Mouse (Mus musculus) midbrain, embryonic 12.5 days (tissue): Measurements from ENCODE around the gene 4930432K21Rik. TPM values are rescaled to one million over a fixed set of nuclear protein-coding genes. Genes with fewer than 3 reads are reported as not detected.

Experiments used
- ATAC-seq: fragments of 200-750 bp; cut with Nextera tagmentation; 2 replicates; pipeline ENCODE4 v1.8.0; 2017; ENCODE audit warnings: low read depth, moderate TSS enrichment, moderate library complexity; ENCODE audit not compliant: low FRiP score
- H3K27ac ChIP-seq: fragments of 300-500 bp; sonication (generic); replicated peaks from 2 replicates; pipeline ENCODE4 v1.5.1; 2016; ENCODE audit warnings: mild to moderate bottlenecking
- H3K27me3 ChIP-seq: fragments of 300-500 bp; sonication (generic); 2 replicates; pipeline ENCODE4 v1.6.1; 2016; ENCODE audit warnings: mild to moderate bottlenecking
- H3K36me3 ChIP-seq: fragments of 300-500 bp; sonication (generic); 2 replicates; pipeline ENCODE4 v1.6.1; 2016
- H3K4me1 ChIP-seq: fragments of 300-500 bp; sonication (generic); 2 replicates; pipeline ENCODE4 v1.6.1; 2016
- H3K4me2 ChIP-seq: fragments of 300-500 bp; sonication (generic); replicated peaks from 2 replicates; pipeline ENCODE4 v1.6.1; 2016; ENCODE audit warnings: mild to moderate bottlenecking, moderate library complexity
- H3K4me3 ChIP-seq: fragments of 300-500 bp; sonication (generic); 2 replicates; pipeline ENCODE4 v1.5.1; 2016; ENCODE audit warnings: mild to moderate bottlenecking
- H3K9ac ChIP-seq: fragments of 300-500 bp; sonication (generic); replicated peaks from 2 replicates; pipeline ENCODE4 v1.6.1; 2016; ENCODE audit warnings: mild to moderate bottlenecking, moderate library complexity
- H3K9me3 ChIP-seq: fragments of 300-500 bp; sonication (generic); 2 replicates; pipeline ENCODE4 v1.6.1; 2016; ENCODE audit warnings: mild to moderate bottlenecking
- WGBS: fragments of 180-500 bp; shearing (Covaris S2); methylation state at CpG from one replicate; pipeline ENCODE4 v1.1.7; 2016; 5-methylcytosine and 5-hydroxymethylcytosine counted together
- polyA plus RNA-seq: library from polyadenylated mRNA; unstranded; fragments of >200 nt; fragmentation: Nextera tagmentation; extraction: Ambion mirVana; gene quantifications from 2 replicates; pipeline ENCODE4 v1.2.1, GENCODE M21; 2016

4930432K21Rik gene
- polyA plus RNA-seq, 1 experiment from 2014 or later = 2.4 TPM

DNA sequence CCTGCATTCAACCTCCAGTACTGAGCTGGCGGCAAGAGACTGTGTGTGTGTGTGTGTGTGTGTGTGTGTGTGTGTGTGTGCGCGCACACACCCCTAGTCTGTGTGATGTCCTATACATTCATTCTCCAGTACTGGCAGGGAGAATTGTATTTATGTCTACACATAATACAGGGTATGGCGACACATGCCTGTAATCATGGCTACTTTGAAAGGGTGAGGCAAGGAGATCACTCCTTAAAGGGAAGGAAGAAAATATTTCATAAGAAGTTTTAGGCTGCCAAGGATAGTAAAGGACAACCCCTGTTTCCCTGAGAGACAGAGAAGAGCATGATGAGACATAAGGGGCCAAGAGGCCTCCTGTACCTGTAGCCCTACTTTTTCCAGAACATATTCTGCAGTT, 9.8 kb downstream of the 4930432K21Rik start:
- 0 out of 2 replicates have a peak, but pooled peaks cover 12% of the 10 kb centered on the region for H3K36me3 ChIP-seq
- WGBS = 85% methylated on average over 4 of the region's 4 CpGs
- no peak overlapping the region for H3K4me3 ChIP-seq
- H3K27me3 ChIP-seq = no peaks in the 10 kb centered on the region
- no peaks in the 10 kb centered on the region for H3K4me1 ChIP-seq
- H3K27ac ChIP-seq = no peak overlapping the region
- no peak overlapping the region for H3K4me2 ChIP-seq
- H3K9me3 ChIP-seq = no peaks in the 10 kb centered on the region
- no peak overlapping the region for H3K9ac ChIP-seq
- ATAC-seq = no peak

GRCm38 (mm10) chr8:84167696-84168095, 19.9 kb downstream of the 4930432K21Rik start:
- no peak overlapping the region for H3K4me2 ChIP-seq
- no peaks in the 10 kb centered on the region for H3K4me1 ChIP-seq
- no peak overlapping the region for H3K27ac ChIP-seq
- no peaks in the 10 kb centered on the region for H3K9me3 ChIP-seq
- no peaks in the 10 kb centered on the region for H3K27me3 ChIP-seq
- H3K9ac ChIP-seq = no peak overlapping the region
- no peak overlapping the region for H3K4me3 ChIP-seq
- H3K36me3 ChIP-seq = peaks cover 27% of the 10 kb centered on the region
- ATAC-seq = no peak
- 88% methylated on average over 2 of the region's 2 CpGs for WGBS

DNA sequence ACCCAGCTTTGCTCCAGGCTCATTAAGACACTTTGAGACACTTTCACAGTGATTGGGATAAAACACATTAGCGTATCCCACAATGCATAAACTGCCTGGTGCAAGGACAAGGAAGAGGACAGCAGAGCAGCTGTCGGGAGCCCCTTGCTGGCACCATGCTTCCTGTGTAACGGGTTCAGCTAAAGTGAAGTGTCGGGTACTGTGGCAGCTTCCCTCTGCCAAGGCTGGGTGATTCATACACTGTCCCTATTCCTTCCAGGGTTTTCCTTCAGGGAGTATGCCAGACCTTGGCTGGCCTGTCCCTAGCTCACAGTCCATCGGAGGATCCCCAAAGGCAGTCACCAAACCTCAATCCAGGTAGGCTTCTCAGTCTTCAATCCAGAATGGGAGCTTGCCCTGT, 22.3 kb downstream of the 4930432K21Rik start:
- no peak overlapping the region for H3K4me2 ChIP-seq
- no peaks in the 10 kb centered on the region for H3K27me3 ChIP-seq
- no peaks in the 10 kb centered on the region for H3K9me3 ChIP-seq
- H3K27ac ChIP-seq = no peak overlapping the region
- 91% methylated on average over 5 of the region's 5 CpGs for WGBS
- H3K4me3 ChIP-seq = no peak overlapping the region
- no peaks in the 10 kb centered on the region for H3K4me1 ChIP-seq
- H3K9ac ChIP-seq = no peak overlapping the region
- peaks cover 46% of the 10 kb centered on the region for H3K36me3 ChIP-seq
- ATAC-seq = no peak

DNA sequence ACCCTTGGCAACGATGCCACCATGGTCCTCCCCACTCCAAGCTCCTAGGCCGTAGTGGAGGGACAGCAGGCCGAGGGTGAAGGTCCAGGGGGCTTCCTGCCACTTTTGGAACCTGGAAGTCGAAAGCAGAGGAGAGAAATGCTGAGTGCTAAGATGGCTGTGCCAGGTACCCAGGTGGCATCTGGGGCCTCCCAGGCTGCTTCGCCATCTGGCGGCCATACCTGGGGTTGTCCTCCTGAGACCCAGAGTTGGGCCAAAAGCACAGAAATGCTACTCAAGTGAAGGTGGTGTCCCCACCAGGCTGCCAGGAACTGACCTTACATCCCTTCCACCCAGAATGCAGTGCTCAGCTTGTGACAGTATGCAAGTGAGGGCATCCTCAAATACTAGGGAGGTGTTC, 26.0 kb downstream of the 4930432K21Rik start:
- Histone ChIP-seq H3K4me2 (no peak overlapping the region), H3K27me3 (no peaks in the 10 kb centered on the region), H3K27ac (no peak overlapping the region), H3K9me3 (no peaks in the 10 kb centered on the region), H3K36me3 (peaks cover 71% of the 10 kb centered on the region), H3K4me1 (peaks cover 8% of the 10 kb centered on the region), H3K4me3 (no peak overlapping the region), H3K9ac (no peak overlapping the region)
- no peak for ATAC-seq
- 82% methylated on average over 6 of the region's 6 CpGs for WGBS

DNA sequence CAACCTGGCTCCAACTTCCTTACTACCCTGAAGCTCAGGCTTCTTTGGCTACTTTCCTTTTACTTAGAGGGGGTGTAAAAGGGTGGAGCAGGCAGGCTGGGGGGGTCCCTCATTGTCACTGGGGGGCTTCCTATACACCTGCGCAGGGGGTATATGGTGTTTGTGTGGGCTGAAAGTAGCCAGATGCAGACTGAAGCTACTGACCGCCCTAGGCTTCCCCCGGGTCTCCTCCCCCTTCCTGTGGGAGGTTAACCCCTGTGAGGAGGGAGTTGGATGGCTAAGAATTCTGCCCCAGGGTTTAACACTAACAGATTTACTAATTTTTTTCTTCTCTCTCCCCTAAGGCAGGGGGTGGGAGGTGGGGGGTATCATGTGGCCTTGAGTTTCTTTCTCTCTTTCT, 28.7 kb downstream of the 4930432K21Rik start:
- peaks cover 60% of the 10 kb centered on the region for H3K36me3 ChIP-seq

GRCm38 (mm10) chr8:84177405-84177804, 29.6 kb downstream of the 4930432K21Rik start:
- no peaks in the 10 kb centered on the region for H3K9me3 ChIP-seq
- no peak overlapping the region for H3K27ac ChIP-seq
- H3K4me1 ChIP-seq = peaks cover 41% of the 10 kb centered on the region
- no peak overlapping the region for H3K9ac ChIP-seq
- 84% methylated on average over 3 of the region's 3 CpGs for WGBS
- H3K4me2 ChIP-seq = no peak overlapping the region
- no peak for ATAC-seq
- H3K27me3 ChIP-seq = no peaks in the 10 kb centered on the region
- H3K4me3 ChIP-seq = no peak overlapping the region
- H3K36me3 ChIP-seq = peaks cover 52% of the 10 kb centered on the region

More for the DNA sequence above, 28.7 kb downstream of the 4930432K21Rik start:
- Histone ChIP-seq H3K4me2 (no peak overlapping the region), H3K9ac (no peak overlapping the region), H3K27ac (no peak overlapping the region), H3K9me3 (no peaks in the 10 kb centered on the region), H3K4me1 (peaks cover 35% of the 10 kb centered on the region), H3K4me3 (no peak overlapping the region), H3K27me3 (no peaks in the 10 kb centered on the region)
- no peak for ATAC-seq
- 50% methylated on average over 3 of the region's 3 CpGs for WGBS

DNA sequence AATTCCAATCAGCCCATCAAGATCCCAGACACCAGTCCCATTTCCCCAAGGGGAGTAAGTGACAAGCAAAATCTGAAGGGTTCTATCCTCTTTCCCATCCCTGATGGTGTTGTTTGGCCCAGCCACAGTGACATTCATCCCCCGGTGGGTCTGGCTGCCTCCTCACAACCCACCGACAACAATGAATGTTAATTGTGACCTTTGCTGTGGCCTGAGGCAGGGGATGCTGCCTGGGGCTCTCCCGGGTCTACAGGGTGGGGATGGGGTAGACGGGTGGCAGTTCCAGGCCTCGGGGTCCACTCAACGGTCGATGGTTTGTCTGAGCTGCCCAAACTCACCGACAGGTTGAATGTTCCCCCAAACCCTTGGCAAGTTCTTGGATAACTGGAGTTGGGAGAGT, 30.8 kb downstream of the 4930432K21Rik start:
- no peak overlapping the region for H3K4me3 ChIP-seq
- whole genome bisulfite sequencing = 72% methylated on average over 8 of the region's 8 CpGs
- ATAC-seq = no peak
- peak overlapping the region; percentile 17; the same call in 1 of the 2 replicates for H3K9ac ChIP-seq
- H3K36me3 ChIP-seq = peaks cover 40% of the 10 kb centered on the region
- no peaks in the 10 kb centered on the region for H3K9me3 ChIP-seq
- 0 out of 2 replicates have a peak overlapping the region, but pooled peaks have one; percentile 75 for H3K4me2 ChIP-seq
- peaks cover 48% of the 10 kb centered on the region for H3K4me1 ChIP-seq
- H3K27ac ChIP-seq = no peak overlapping the region
- no peaks in the 10 kb centered on the region for H3K27me3 ChIP-seq

DNA sequence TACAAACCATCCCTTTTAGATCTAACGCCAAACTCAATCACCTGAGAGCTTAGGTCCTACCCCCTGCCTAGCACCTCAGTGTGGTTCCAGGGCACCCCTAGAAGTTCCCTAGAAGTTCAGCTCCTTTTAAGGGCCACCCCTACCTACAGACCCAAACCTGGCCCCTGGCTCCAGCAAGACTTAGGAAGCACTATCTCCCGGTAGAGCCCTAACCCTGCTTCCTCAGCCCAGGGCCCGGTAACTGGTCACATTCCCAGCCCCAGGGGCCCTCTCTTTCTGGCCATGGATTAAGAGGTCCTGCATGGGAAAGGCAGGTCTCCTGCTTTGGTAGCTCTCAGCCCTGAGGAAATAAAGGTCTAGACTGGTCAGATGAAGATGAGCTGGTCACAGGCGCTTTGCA, 32.1 kb downstream of the 4930432K21Rik start:
- H3K4me1 ChIP-seq = peaks cover 56% of the 10 kb centered on the region
- peaks cover 5% of the 10 kb centered on the region; the same call in 1 of the 2 replicates for H3K27me3 ChIP-seq
- WGBS = 5% methylated on average over 4 of the region's 4 CpGs
- H3K27ac ChIP-seq = peak overlapping the region; percentile 92
- peak overlapping the region; percentile 75 for H3K4me2 ChIP-seq
- peaks cover 26% of the 10 kb centered on the region for H3K36me3 ChIP-seq
- no peak for ATAC-seq
- H3K9ac ChIP-seq = peak overlapping the region; percentile 70
- H3K4me3 ChIP-seq = peak overlapping the region; percentile 40
- H3K9me3 ChIP-seq = no peaks in the 10 kb centered on the region

- H3K4me2 ChIP-seq = peak overlapping the region; percentile 75
- H3K27ac ChIP-seq = peak overlapping the region; percentile 92
- H3K4me3 ChIP-seq = peak overlapping the region; percentile 40
- H3K9ac ChIP-seq = peak overlapping the region; percentile 70
- H3K4me1 ChIP-seq = peaks cover 56% of the 10 kb centered on the region
- peaks cover 19% of the 10 kb centered on the region for H3K36me3 ChIP-seq
- peaks cover 5% of the 10 kb centered on the region; the same call in 1 of the 2 replicates for H3K27me3 ChIP-seq
- WGBS = 1% methylated on average over 16 of the region's 16 CpGs
- no peaks in the 10 kb centered on the region for H3K9me3 ChIP-seq
- peak; percentile 82 for ATAC-seq
Measured at GRCm38 (mm10) chr8:84180530-84181190, 32.8 kb downstream of the 4930432K21Rik start.

DNA sequence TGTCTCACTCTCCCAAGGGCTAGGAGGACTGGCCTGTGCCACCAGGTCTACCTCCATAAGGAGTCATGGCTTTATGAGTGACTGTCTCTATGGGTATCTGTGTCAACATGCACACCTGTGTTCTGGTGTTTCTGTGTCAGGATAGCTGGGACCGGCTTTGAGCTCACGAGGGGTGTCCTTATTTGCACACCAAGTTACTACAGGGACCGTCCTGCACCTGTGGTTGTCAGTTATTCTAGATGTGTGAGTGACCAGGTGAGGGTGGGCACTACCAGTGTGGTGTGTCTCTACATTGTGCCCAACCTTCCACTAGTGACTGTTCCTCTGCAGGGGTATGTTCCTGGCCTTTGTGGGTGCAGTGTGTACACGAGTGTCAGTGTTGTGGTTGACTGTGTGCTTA, 35.0 kb downstream of the 4930432K21Rik start:
- Histone ChIP-seq H3K9me3 (no peaks in the 10 kb centered on the region), H3K9ac (peak overlapping the region; percentile 100), H3K4me3 (peak overlapping the region; percentile 91), H3K4me1 (peaks cover 63% of the 10 kb centered on the region), H3K27ac (peak overlapping the region; percentile 94), H3K4me2 (peak overlapping the region; percentile 75), H3K27me3 (peaks cover 16% of the 10 kb centered on the region), H3K36me3 (peaks cover 10% of the 10 kb centered on the region; the same call in 1 of the 2 replicates)
- WGBS = 51% methylated on average over 4 of the region's 4 CpGs
- no peak for ATAC-seq

DNA sequence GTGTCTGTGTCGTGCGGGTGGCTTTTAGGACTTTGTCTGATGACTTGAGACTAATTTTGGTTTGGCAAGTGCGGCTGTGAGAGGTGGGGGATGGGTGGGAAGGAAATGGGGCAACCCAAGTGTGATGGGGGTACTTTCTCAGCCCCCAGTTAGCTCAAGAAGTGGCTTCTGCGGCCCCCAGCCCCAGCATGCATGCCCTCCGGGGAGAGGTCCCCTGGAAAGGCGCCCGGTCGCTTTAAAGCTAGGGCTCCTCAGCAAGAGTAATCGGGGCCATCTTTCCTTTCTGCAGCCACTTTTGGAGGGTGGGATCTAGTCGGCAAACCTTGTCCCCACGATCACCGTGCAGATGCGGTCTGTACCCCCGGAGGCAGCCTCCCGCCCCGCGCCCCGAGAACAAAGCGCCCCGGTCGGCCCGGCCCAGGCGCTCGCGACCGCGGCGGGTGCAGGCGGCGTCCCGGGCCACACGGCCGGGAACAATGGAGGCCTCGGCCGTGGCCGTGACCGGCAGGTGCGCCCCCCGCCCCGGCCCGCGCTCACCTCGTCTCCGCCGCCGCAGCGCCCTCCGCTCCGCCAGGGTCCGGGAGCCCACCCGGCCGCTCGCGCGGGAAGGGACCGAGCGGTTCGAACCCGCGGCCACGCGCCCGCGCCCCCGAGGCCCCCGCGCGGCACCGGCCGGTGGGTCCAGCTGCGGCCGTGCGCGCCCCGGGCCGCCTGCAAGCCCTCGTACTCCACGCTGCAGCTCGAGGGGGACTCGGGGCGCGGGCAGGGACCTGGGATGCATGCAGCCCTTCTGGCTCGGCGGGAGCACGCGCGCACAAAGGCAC, 35.6 kb downstream of the 4930432K21Rik start:
- H3K4me2 ChIP-seq = peak overlapping the region; percentile 75
- peaks cover 20% of the 10 kb centered on the region for H3K27me3 ChIP-seq
- peak; percentile 48 for ATAC-seq
- H3K9me3 ChIP-seq = no peaks in the 10 kb centered on the region
- peak overlapping the region; percentile 100 for H3K9ac ChIP-seq
- H3K27ac ChIP-seq = peak overlapping the region; percentile 94
- H3K36me3 ChIP-seq = peaks cover 4% of the 10 kb centered on the region; the same call in 1 of the 2 replicates
- peak overlapping the region; percentile 91 for H3K4me3 ChIP-seq
- 1% methylated on average over 50 of the region's 87 CpGs for WGBS
- H3K4me1 ChIP-seq = peaks cover 59% of the 10 kb centered on the region
